Mouse (Mus musculus): ENCODE data around the gene Ranbp10.

DNA sequence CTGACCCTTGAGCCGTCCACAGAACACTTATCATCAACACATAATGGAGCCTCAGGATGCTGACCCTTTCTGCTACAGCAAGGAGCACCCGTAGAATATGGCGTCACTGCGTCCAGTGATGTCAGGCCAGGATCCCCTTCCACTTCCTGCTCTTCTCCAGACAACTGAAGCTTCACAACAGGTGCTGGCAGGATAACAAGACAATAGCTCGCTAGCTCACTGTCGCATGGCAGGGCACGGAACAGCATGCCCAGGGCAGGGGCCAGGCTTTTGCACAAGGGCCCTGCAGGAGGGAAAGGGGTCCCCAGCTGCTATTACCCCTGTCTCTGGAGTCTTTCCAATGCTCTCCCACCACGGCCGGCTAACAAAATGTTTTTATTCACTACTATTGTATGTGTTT lies 104.3 kb downstream of the Ranbp10 start:
- TF ChIP-seq CTCF (IDR thresholded peaks at IDR 0.05) (no peak), EP300 (IDR thresholded peaks at IDR 0.05; ENCODE audit: insufficient read depth, low read depth, low read length) (no peak)
